Mouse (Mus musculus) frontal cortex, adult 2 months (tissue): ENCODE results near the gene Timp1. TPM values are rescaled to one million over a fixed set of nuclear protein-coding genes. Genes with fewer than 3 reads are reported as not detected.
A peak's percentile ranks its signal among the peaks of the same experiment; 100 is the strongest.

Experiments
- DNase-seq, 2 experiments: peaks; one replicate each; pipeline ENCODE4 v3.0.0; 2022; ENCODE audit warnings: low spot score in 1 of 2; ENCODE audit errors: extremely low spot score in 1 of 2
- polyA plus RNA-seq: library from polyadenylated mRNA; depleted of rRNA; stranded (reverse); fragments of >200 nt; gene quantifications from 2 replicates; pipeline ENCODE4 v1.2.3, GENCODE M21; 2012; rRNA removed

The Timp1 gene
- polyA plus RNA-seq = 1.5 and 1.6 TPM in 2 replicates

GRCm38 (mm10) chrX:20869962-20870513 is at the start of gene Timp1:
TSS of gene Timp1 (plus strand) at chrX:20870166.
- peak in 1 of 2 experiments; percentile 50 for DNase-seq

- peak; percentile 81 for DNase-seq
Measured at GRCm38 (mm10) chrX:20828934-20829333, 41.0 kb upstream of the Timp1 start.

GRCm38 (mm10) chrX:20847232-20847631 is 22.7 kb upstream of the Timp1 start:
- no peak for DNase-seq

- no peak for DNase-seq
Measured at GRCm38 (mm10) chrX:20847816-20848215, 22.1 kb upstream of the Timp1 start.

- DNase-seq = peak; percentile 94 to 95
Measured at GRCm38 (mm10) chrX:20848256-20848984, 21.5 kb upstream of the Timp1 start.

- no peak for DNase-seq
Measured at GRCm38 (mm10) chrX:20853794-20854193, 16.2 kb upstream of the Timp1 start.

GRCm38 (mm10) chrX:20861453-20862104 is 8.4 kb upstream of the Timp1 start:
- DNase-seq = no peak

- no peak for DNase-seq
Measured at GRCm38 (mm10) chrX:20862105-20863065, 7.6 kb upstream of the Timp1 start.

- peak in 1 of 2 experiments; percentile 39 for DNase-seq
Measured at GRCm38 (mm10) chrX:20863161-20864101, 6.5 kb upstream of the Timp1 start.

GRCm38 (mm10) chrX:20868091-20868490 is 1.9 kb upstream of the Timp1 start:
- no peak for DNase-seq

- DNase-seq = no peak
Measured at GRCm38 (mm10) chrX:20869203-20869602, 763 bp upstream of the Timp1 start.

GRCm38 (mm10) chrX:20872928-20873500 is 3.0 kb downstream of the Timp1 start:
- DNase-seq = peak in 1 of 2 experiments; percentile 37

- DNase-seq = no peak
Measured at GRCm38 (mm10) chrX:20875241-20875640, 5.3 kb downstream of the Timp1 start.

- no peak for DNase-seq
Measured at GRCm38 (mm10) chrX:20910074-20910473, 40.1 kb downstream of the Timp1 start.

- no peak for DNase-seq
Measured at GRCm38 (mm10) chrX:20913726-20914125, 43.8 kb downstream of the Timp1 start.

- peak; percentile 26 to 55 for DNase-seq
Measured at GRCm38 (mm10) chrX:20915075-20915474, 45.1 kb downstream of the Timp1 start.

- no peak for DNase-seq
Measured at GRCm38 (mm10) chrX:20920249-20920843, 50.4 kb downstream of the Timp1 start.

- peak; percentile 71 to 85 for DNase-seq
Measured at GRCm38 (mm10) chrX:20920844-20921364, 50.9 kb downstream of the Timp1 start, which contains the start of gene Syn1. TSS of gene Syn1 (minus strand) at chrX:20921004.
